8 mouse cellular contexts compared by ENCODE assay signal in genomic region chr4:94517631-94518030, GRCm38 (mm10). TPM values are rescaled to one million over a fixed set of nuclear protein-coding genes. Genes with fewer than 3 reads are reported as not detected.
A peak's percentile ranks its signal among the peaks of the same experiment; 100 is the strongest.
DNase-seq lines count a peak whose midpoint lies in the region; ATAC-seq lines count a peak whose summit lies in the region.

No protein-coding gene starts in this region.

- H3K4me1 ChIP-seq in kidney, embryonic 15.5 days: no peaks in the 10 kb centered on the region
- no peaks in the 10 kb centered on the region for H3K4me1 ChIP-seq in neural tube, embryonic 14.5 days (ENCODE audit: control insufficient read depth, insufficient read depth, low read length)

- no peak overlapping the region for H3K9ac ChIP-seq in kidney, embryonic 15.5 days
- no peak overlapping the region for H3K9ac ChIP-seq in neural tube, embryonic 14.5 days (replicated peaks; ENCODE audit: low read depth, low read length)

- no peak for ATAC-seq in kidney, embryonic 15.5 days (replicated peaks; ENCODE audit: low FRiP score)
- ATAC-seq in neural tube, embryonic 14.5 days (ENCODE audit: low read depth): peak; percentile 72; the same call in 1 of the 2 replicates

- DNase-seq in kidney, adult 9 months: peak; percentile 23
- DNase-seq in MEL-GATA-1-ER (ENCODE audit: extremely low read depth, low read depth): peak; percentile 46
- DNase-seq in c-Kit-positive CD71-positive TER-119-positive erythroid progenitor cells, embryonic 14.5 days (ENCODE audit: low spot score): peak; percentile 50
- DNase-seq in gastrocnemius, postnatal 10 days: peak; percentile 57
- peak; percentile 17 to 52 for DNase-seq in left cerebral cortex, postnatal 10 days (ENCODE audit: extremely low spot score in 1 of 2, low spot score in 2 of 2)
- no peak for DNase-seq in yolk sac, embryonic 10.5 days (ENCODE audit: low spot score)

- no peak overlapping the region for H3K27ac ChIP-seq in kidney, embryonic 15.5 days
- H3K27ac ChIP-seq in neural tube, embryonic 14.5 days (ENCODE audit: low read depth, low read length): no peak overlapping the region

- WGBS in kidney, embryonic 15.5 days: 61% methylated on average over 4 of the region's 4 CpGs
- 66% methylated on average over 4 of the region's 4 CpGs for WGBS in neural tube, embryonic 14.5 days

- peaks cover 8% of the 10 kb centered on the region for H3K36me3 ChIP-seq in kidney, embryonic 15.5 days
- no peaks in the 10 kb centered on the region for H3K36me3 ChIP-seq in neural tube, embryonic 14.5 days (ENCODE audit: control insufficient read depth, insufficient read depth, low read length)

- intact Hi-C loops in left cerebral cortex, postnatal 10 days (cut with DNase I): no loop called here

- no peak overlapping the region for H3K4me3 ChIP-seq in kidney, embryonic 15.5 days (replicated peaks)
- H3K4me3 ChIP-seq in neural tube, embryonic 14.5 days (ENCODE audit: low read depth, low read length): no peak overlapping the region

- H3K4me2 ChIP-seq in kidney, embryonic 15.5 days: no peak overlapping the region
- H3K4me2 ChIP-seq in neural tube, embryonic 14.5 days (ENCODE audit: low read depth, low read length): no peak overlapping the region

- no peaks in the 10 kb centered on the region for H3K9me3 ChIP-seq in kidney, embryonic 15.5 days (replicated peaks)
- no peaks in the 10 kb centered on the region for H3K9me3 ChIP-seq in neural tube, embryonic 14.5 days (ENCODE audit: control insufficient read depth, low read length)

- no peaks in the 10 kb centered on the region for H3K27me3 ChIP-seq in kidney, embryonic 15.5 days
- H3K27me3 ChIP-seq in neural tube, embryonic 14.5 days (ENCODE audit: control insufficient read depth, insufficient read depth, low read length): no peaks in the 10 kb centered on the region

RNA-seq across cellular contexts. Expression of gene Gm10306, which starts 38.7 kb away (rescaled TPM):
- not detected in 2 replicates for polyA plus RNA-seq in kidney, embryonic 15.5 days (2015; fragmentation: Nextera tagmentation; extraction: Ambion mirVana)
- total RNA-seq in gastrocnemius, postnatal 10 days (2021): not detected
- not detected for total RNA-seq in left cerebral cortex, postnatal 10 days (2021)
- 0.62 TPM in 1 of 2 replicates, not detected in the other for polyA plus RNA-seq in neural tube, embryonic 14.5 days (2014; fragmentation: Nextera tagmentation; extraction: Ambion mirVana)

RNA-seq across cellular contexts. Expression of gene Caap1, which starts 39.0 kb away (rescaled TPM):
- 23.6 and 23.9 TPM in 2 replicates for polyA plus RNA-seq in kidney, embryonic 15.5 days (2015; fragmentation: Nextera tagmentation; extraction: Ambion mirVana)
- 1 to 10 TPM; 3.6 to 4.4 TPM for total RNA-seq in gastrocnemius, postnatal 10 days (2021)
- total RNA-seq in left cerebral cortex, postnatal 10 days (2021): 10 to 100 TPM in 1 of 2 experiments, 1 to 10 TPM in 1; 9.3 to 10.4 TPM
- polyA plus RNA-seq in neural tube, embryonic 14.5 days (2014; fragmentation: Nextera tagmentation; extraction: Ambion mirVana): 19.4 and 23.6 TPM in 2 replicates
